Mouse (Mus musculus) bone marrow macrophage, adult 2 months (primary cell): ENCODE results near the gene Gbp3. TPM values are rescaled to one million over a fixed set of nuclear protein-coding genes. Genes with fewer than 3 reads are reported as not detected.
"Not testable (repeated sequence)": the region's sequence is repeated elsewhere in the genome, so short reads cannot be mapped to it uniquely, and the experiment has no call there.

Source experiments
- H3K27ac ChIP-seq: 2 replicates; pipeline ENCODE4 v1.5.1; 2012; ENCODE audit warnings: low read depth, low read length; ENCODE audit not compliant: insufficient read depth
- H3K4me1 ChIP-seq: 2 replicates; pipeline ENCODE4 v1.6.1; 2012; ENCODE audit warnings: low read length; ENCODE audit not compliant: control insufficient read depth, insufficient read depth
- H3K4me3 ChIP-seq: 2 replicates; pipeline ENCODE4 v1.5.1; 2012; ENCODE audit warnings: mild to moderate bottlenecking, low read length, moderate library complexity; ENCODE audit not compliant: insufficient read depth
- CTCF ChIP-seq: IDR thresholded peaks from 2 replicates; pipeline ENCODE4 v1.5.1; 2012; ENCODE audit warnings: low read depth, mild to moderate bottlenecking, low read length, moderate library complexity
- POLR2A ChIP-seq: IDR thresholded peaks from 2 replicates; pipeline ENCODE4 v1.6.1; 2012; ENCODE audit warnings: mild to moderate bottlenecking, low read depth, low read length, borderline replicate concordance
- polyA plus RNA-seq: library from polyadenylated mRNA; stranded (reverse); fragments of >200 nt; gene quantifications from 2 replicates; pipeline ENCODE4 v1.2.4, GENCODE M21; 2012; ENCODE audit not compliant: missing spikeins, insufficient read depth, insufficient read length

The Gbp3 gene
- polyA plus RNA-seq: 27.5 and 31.0 TPM in 2 replicates

- peak within 1 kb of the TSS; percentile 62 for H3K4me3 ChIP-seq
- peak within 1 kb of the TSS; percentile 86 for H3K27ac ChIP-seq
- peaks cover 20% of the 10 kb centered on the region for H3K4me1 ChIP-seq
- TF ChIP-seq CTCF: no peak
- no peak for TF ChIP-seq POLR2A
Observed at GRCm38 (mm10) chr3:142559632-142560228, at the start of gene Gbp3. Gene Gbp3, plus strand, starts transcription at chr3:142560026.

- no peak for TF ChIP-seq CTCF
- no peak for TF ChIP-seq POLR2A
- Histone ChIP-seq H3K4me1 (peaks cover 3% of the 10 kb centered on the region), H3K27ac (no peak overlapping the region), H3K4me3 (no peak overlapping the region)
Observed at GRCm38 (mm10) chr3:142528116-142528515, 31.7 kb upstream of the Gbp3 start.

- H3K4me1 ChIP-seq: peaks cover 3% of the 10 kb centered on the region
- TF ChIP-seq POLR2A: no peak
- TF ChIP-seq CTCF: no peak
- no peak overlapping the region for H3K27ac ChIP-seq
- no peak overlapping the region for H3K4me3 ChIP-seq
Observed at GRCm38 (mm10) chr3:142529597-142529996, 30.2 kb upstream of the Gbp3 start.

DNA sequence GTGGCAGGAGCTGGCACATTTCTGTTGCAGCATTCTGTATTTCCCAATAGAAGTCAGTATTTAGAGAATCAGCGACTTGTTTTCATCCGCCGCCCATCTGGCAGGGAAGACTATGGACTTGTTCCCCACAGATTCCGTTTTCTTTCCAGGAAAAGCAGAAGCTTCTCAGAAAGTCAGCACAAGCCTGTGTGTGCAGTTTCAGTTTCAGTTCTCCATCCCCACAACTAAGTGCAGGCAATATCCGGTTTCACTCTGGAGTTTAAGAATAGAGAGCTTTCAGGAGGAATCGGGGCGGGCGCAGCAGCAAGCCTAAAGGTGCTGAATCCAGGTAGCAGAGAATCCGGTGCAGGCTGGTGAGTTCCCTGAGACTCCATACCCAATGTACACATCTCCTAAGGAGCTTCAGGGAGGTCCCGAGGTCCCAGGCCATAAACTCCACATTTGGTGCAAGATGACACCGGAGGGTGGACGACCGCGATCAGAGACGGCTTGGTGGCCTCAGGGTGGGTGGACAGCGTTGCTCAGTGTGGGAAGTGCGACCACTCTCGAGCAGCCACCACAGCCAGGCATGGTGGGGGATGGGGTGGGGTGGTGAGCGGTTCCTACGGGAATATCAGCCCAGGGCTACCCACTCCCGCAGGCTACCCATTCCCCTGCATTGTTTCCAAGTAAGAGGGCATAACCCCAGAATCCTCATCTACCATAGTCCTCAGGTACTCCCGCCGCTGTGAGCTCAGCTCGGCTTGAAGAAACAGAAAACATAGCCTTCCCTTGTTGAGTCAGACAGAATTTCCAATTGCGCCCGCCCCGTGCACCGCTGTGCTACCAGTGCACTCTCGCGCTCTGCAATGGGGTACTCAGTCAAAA, 29.5 kb upstream of the Gbp3 start, which contains the start of gene Gbp7:
Gbp7 (plus strand) TSS at position 256 of the 867 bp plus-strand sequence.
- Histone ChIP-seq H3K27ac (no peak within 1 kb of the TSS), H3K4me1 (peaks cover 3% of the 10 kb centered on the region)
- TF ChIP-seq POLR2A (0 out of 2 replicates have a peak, but pooled peaks have one; percentile 47), CTCF (no peak)

GRCm38 (mm10) chr3:142531595-142531994, 28.2 kb upstream of the Gbp3 start:
- Histone ChIP-seq H3K27ac (no peak overlapping the region), H3K4me3 (no peak overlapping the region), H3K4me1 (peaks cover 3% of the 10 kb centered on the region)
- no peak for TF ChIP-seq CTCF

More for the DNA sequence above, 29.5 kb upstream of the Gbp3 start, which contains the start of gene Gbp7:
- peak within 1 kb of the TSS; percentile 82 for H3K4me3 ChIP-seq

DNA sequence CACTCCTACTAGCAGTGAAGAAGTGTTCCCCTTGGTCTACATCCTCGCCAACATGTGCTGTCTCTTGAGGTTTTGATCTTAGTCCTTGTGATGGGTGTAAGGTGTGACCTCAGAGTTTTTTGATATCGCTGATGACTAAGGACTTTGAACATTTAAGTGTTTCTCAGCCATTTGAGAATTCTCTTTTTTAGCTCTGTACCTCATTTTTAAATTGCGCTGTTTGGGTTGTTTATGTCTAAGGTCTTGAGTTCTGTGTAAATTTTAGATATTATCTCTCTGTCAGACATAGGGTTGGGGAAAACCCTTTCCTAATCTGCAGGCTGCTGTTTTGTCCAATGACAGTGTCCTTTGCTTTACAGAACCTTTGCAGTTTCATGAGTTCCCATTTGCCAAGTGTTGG, 26.6 kb upstream of the Gbp3 start:
- Histone ChIP-seq H3K27ac (no peak overlapping the region), H3K4me3 (no peak overlapping the region), H3K4me1 (peaks cover 3% of the 10 kb centered on the region)
- no peak for TF ChIP-seq CTCF
- no peak for TF ChIP-seq POLR2A

GRCm38 (mm10) chr3:142535667-142536066, 24.2 kb upstream of the Gbp3 start:
- Histone ChIP-seq H3K4me1 (no peaks in the 10 kb centered on the region), H3K4me3 (no peak overlapping the region), H3K27ac (no peak overlapping the region)
- no peak for TF ChIP-seq CTCF
- no peak for TF ChIP-seq POLR2A

DNA sequence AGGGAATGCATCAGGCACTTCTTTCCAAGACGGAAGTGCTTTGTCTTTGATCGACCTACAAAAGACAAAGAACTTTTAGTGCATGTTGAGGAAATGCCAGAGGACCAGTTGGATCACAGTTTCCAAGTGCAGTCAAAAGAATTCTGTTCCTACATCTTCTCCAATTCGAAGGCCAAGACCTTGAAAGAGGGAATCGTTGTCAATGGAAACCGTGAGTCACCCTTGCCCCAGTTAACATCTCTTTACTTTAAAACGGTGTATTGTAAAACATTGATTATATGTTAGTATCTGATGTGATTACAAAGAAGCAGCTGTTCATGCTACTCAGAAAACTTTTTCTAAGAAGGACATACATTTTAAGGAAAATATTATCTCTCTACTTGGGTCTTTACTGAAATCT, 18.4 kb upstream of the Gbp3 start:
- Histone ChIP-seq H3K4me1 (no peaks in the 10 kb centered on the region), H3K4me3 (no peak overlapping the region), H3K27ac (no peak overlapping the region)
- TF ChIP-seq CTCF (no peak), POLR2A (no peak)

- H3K4me3 ChIP-seq: not testable (repeated sequence)
Observed at GRCm38 (mm10) chr3:142542776-142543175, 17.1 kb upstream of the Gbp3 start.

DNA sequence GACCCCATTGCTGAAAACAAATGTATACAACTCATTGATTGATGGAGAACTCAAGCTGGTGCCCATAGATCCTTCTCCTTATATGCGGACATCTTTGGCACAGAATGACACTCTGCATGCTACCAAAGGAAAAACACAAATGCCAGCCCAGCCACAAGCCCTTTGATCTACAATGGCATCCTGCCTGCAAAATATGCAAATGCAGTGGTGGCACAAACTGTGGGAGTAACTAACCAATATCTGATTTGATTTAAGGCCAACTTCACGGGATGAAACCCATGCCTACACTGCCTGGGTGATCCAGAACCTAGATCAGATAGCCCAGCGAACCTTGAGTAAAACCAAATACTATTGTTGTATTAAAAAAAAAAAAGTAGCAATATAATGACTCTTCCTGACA, 13.1 kb upstream of the Gbp3 start:
- Histone ChIP-seq H3K4me1 (no peaks in the 10 kb centered on the region), H3K27ac (no peak overlapping the region), H3K4me3 (no peak overlapping the region)
- TF ChIP-seq POLR2A: no peak
- no peak for TF ChIP-seq CTCF

More at GRCm38 (mm10) chr3:142542776-142543175, 17.1 kb upstream of the Gbp3 start:
- H3K4me1 ChIP-seq, H3K27ac ChIP-seq: not testable (repeated sequence)
